In the genomic region with DNA sequence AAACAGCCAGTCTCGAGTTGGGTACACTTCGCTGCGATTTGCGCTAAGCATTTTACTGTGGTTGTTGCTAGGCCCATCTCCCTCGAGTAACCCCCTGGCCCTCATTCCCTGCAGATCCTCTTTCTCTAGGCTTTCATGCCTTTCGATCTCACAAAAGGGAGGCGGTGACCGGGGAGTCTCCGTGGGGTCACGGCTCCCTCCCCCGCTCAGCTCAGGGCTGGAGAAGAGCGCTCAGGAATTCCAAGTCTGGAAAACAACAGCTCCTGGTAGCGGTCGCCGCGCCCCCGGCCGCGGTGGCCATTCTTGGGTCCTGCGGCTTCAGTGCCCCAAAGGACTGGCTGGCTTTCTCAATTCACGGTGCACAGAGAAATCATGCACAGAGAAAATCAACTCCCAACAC, we compare ENCODE assay signal across 8 mouse cellular contexts. TPM values are rescaled to one million over a fixed set of nuclear protein-coding genes. Genes with fewer than 3 reads are reported as not detected.
DNase-seq lines count a peak whose midpoint lies in the region; ATAC-seq and TF ChIP-seq lines count a peak whose summit lies in the region.

No protein-coding gene starts in this region.

- no peak overlapping the region for H3ac ChIP-seq in myocyte (ENCODE audit: control insufficient read depth, insufficient read length)

- H3K4me2 ChIP-seq in forebrain, embryonic 11.5 days (ENCODE audit: low read depth, low read length, severe bottlenecking): peak overlapping the region; percentile 93
- H3K4me2 ChIP-seq in intestine, postnatal 0 days (replicated peaks; ENCODE audit: low read depth): peak overlapping the region; percentile 98
- H3K4me2 ChIP-seq in myocyte (ENCODE audit: low read depth): peak overlapping the region; percentile 87

- H3K36me3 ChIP-seq in heart, embryonic 10.5 days: no peaks in the 10 kb centered on the region
- H3K36me3 ChIP-seq in forebrain, embryonic 11.5 days (ENCODE audit: control insufficient read depth, insufficient read depth, low read length): no peaks in the 10 kb centered on the region
- H3K36me3 ChIP-seq in intestine, postnatal 0 days (ENCODE audit: control insufficient read depth, insufficient read depth): no peaks in the 10 kb centered on the region
- no peaks in the 10 kb centered on the region for H3K36me3 ChIP-seq in myocyte (ENCODE audit: control insufficient read depth, insufficient read depth)

- peak overlapping the region; percentile 85 for H3K4me3 ChIP-seq in heart, embryonic 10.5 days
- H3K4me3 ChIP-seq in forebrain, embryonic 11.5 days (ENCODE audit: low read depth, low read length): peak overlapping the region; percentile 60
- peak overlapping the region; percentile 70 for H3K4me3 ChIP-seq in intestine, postnatal 0 days (ENCODE audit: low read depth, low read length)
- peak overlapping the region; percentile 80 for H3K4me3 ChIP-seq in myocyte

- TF ChIP-seq CTCF in intestine, postnatal 0 days (IDR thresholded peaks at IDR 0.05; ENCODE audit: low read depth): peak; percentile 30; the same call in 1 of the 2 replicates

- no peak for TF ChIP-seq POLR2A in myocyte (IDR thresholded peaks at IDR 0.05; ENCODE audit: insufficient read length, low read depth)

- H3K79me2 ChIP-seq in myocyte (ENCODE audit: control insufficient read depth, insufficient read depth): peaks cover 32% of the 10 kb centered on the region

- H3K9ac ChIP-seq in forebrain, embryonic 11.5 days (ENCODE audit: low read length): peak overlapping the region; percentile 90
- no peak overlapping the region for H3K9ac ChIP-seq in intestine, postnatal 0 days (ENCODE audit: low read depth, low read length)

- H3K4me1 ChIP-seq in heart, embryonic 10.5 days: peaks cover 71% of the 10 kb centered on the region
- H3K4me1 ChIP-seq in forebrain, embryonic 11.5 days (replicated peaks; ENCODE audit: control insufficient read depth, insufficient read depth, low read length): peaks cover 38% of the 10 kb centered on the region
- no peaks in the 10 kb centered on the region for H3K4me1 ChIP-seq in intestine, postnatal 0 days (replicated peaks; ENCODE audit: control insufficient read depth, insufficient read depth, low read length)

- intact Hi-C loops in heart, postnatal 36 days (cut with DNase I): no loop called here

- peaks cover 10% of the 10 kb centered on the region; the same call in 1 of the 2 replicates for H3K27me3 ChIP-seq in heart, embryonic 10.5 days (ENCODE audit: insufficient read depth, poor library complexity, severe bottlenecking)
- no peaks in the 10 kb centered on the region for H3K27me3 ChIP-seq in forebrain, embryonic 11.5 days (ENCODE audit: control insufficient read depth, insufficient read depth, low read length)
- peaks cover 26% of the 10 kb centered on the region for H3K27me3 ChIP-seq in intestine, postnatal 0 days (replicated peaks; ENCODE audit: control insufficient read depth, insufficient read depth, low read length)
- H3K27me3 ChIP-seq in myocyte (ENCODE audit: control insufficient read depth, insufficient read depth, insufficient read length): no peaks in the 10 kb centered on the region

- peak; percentile 82 for DNase-seq in heart, embryonic 10.5 days (ENCODE audit: low spot score)
- DNase-seq in heart, postnatal 36 days: no peak
- DNase-seq in Muller cell, postnatal 12 days (ENCODE audit: inconsistent ontology term): peak; percentile 78
- peak; percentile 88 for DNase-seq in forebrain, embryonic 11.5 days (ENCODE audit: low spot score)
- DNase-seq in c-Kit-positive CD71-positive TER-119-positive erythroid progenitor cells, embryonic 14.5 days (ENCODE audit: low spot score): no peak
- DNase-seq in layer of hippocampus, adult 9-11 months: no peak

- H3K27ac ChIP-seq in heart, embryonic 10.5 days: peak overlapping the region; percentile 97
- peak overlapping the region; percentile 97 for H3K27ac ChIP-seq in forebrain, embryonic 11.5 days (ENCODE audit: low read depth, low read length)
- H3K27ac ChIP-seq in intestine, postnatal 0 days (ENCODE audit: low read depth, low read length): no peak overlapping the region

- WGBS in heart, embryonic 10.5 days: under 1% methylated on average over 21 of the region's 21 CpGs
- 1% methylated on average over 21 of the region's 21 CpGs for WGBS in forebrain, embryonic 11.5 days
- 14% methylated on average over 21 of the region's 21 CpGs for WGBS in intestine, postnatal 0 days

- ATAC-seq in forebrain, embryonic 11.5 days (replicated peaks; ENCODE audit: low FRiP score): peak; percentile 9
- ATAC-seq in intestine, postnatal 0 days: no peak

- no peaks in the 10 kb centered on the region for H3K9me3 ChIP-seq in heart, embryonic 10.5 days
- no peaks in the 10 kb centered on the region for H3K9me3 ChIP-seq in forebrain, embryonic 11.5 days (ENCODE audit: control insufficient read depth, low read length)
- H3K9me3 ChIP-seq in intestine, postnatal 0 days (ENCODE audit: control insufficient read depth): no peaks in the 10 kb centered on the region

TF ChIP-seq in myocyte, 11 proteins besides CTCF, POLR2A, EP300 and RAD21:
- TF ChIP-seq MAX (IDR thresholded peaks at IDR 0.05; ENCODE audit: low read depth): no peak
- no peak for TF ChIP-seq TCF12 (IDR thresholded peaks at IDR 0.05; ENCODE audit: insufficient read depth, poor library complexity, severe bottlenecking)
- TF ChIP-seq USF1 (IDR thresholded peaks at IDR 0.05; ENCODE audit: low read depth): no peak
- TF ChIP-seq POLR2AphosphoS2 (IDR thresholded peaks at IDR 0.05; ENCODE audit: insufficient read length, low read depth): no peak
- TF ChIP-seq E2F4 (IDR thresholded peaks at IDR 0.05; ENCODE audit: insufficient read depth): no peak
- TF ChIP-seq TCF3 (IDR thresholded peaks at IDR 0.05; ENCODE audit: insufficient read length, low read depth): no peak
- no peak for TF ChIP-seq SRF (IDR thresholded peaks at IDR 0.05; ENCODE audit: control insufficient read depth, insufficient read length, low read depth)
- TF ChIP-seq REST (IDR thresholded peaks at IDR 0.05; ENCODE audit: insufficient read depth, insufficient read length): no peak
- TF ChIP-seq MYOG (IDR thresholded peaks at IDR 0.05; ENCODE audit: control insufficient read depth in 1 of 3, insufficient read depth in 1 of 3, insufficient read length in 2 of 3, low read depth in 2 of 3): no peak
- no peak for TF ChIP-seq MYOD1 (IDR thresholded peaks at IDR 0.05; ENCODE audit: control insufficient read depth in 1 of 3, insufficient read length in 2 of 3, low read depth in 2 of 3)
- TF ChIP-seq CEBPB (IDR thresholded peaks at IDR 0.05; ENCODE audit: insufficient read depth, poor library complexity, severe bottlenecking): no peak

RNA-seq across cellular contexts. Expression of a gene that starts 3.0 kb away (rescaled TPM):
- polyA plus RNA-seq in heart, embryonic 10.5 days (2016; fragmentation: Nextera tagmentation; extraction: Ambion mirVana): 8.8 and 9.1 TPM in 2 replicates
- total RNA-seq in heart, postnatal 36 days (2021): 1 to 10 TPM; 7.6 to 7.7 TPM
- 21.0 and 23.7 TPM in 2 replicates for polyA plus RNA-seq in forebrain, embryonic 11.5 days (2014; fragmentation: Nextera tagmentation; extraction: Ambion mirVana)
- 2.4 and 2.8 TPM in 2 replicates for polyA plus RNA-seq in intestine, postnatal 0 days (2015; fragmentation: Nextera tagmentation; extraction: Ambion mirVana)
- 20.4 TPM for polyA plus RNA-seq in myocyte (2012; fragmentation: generic; extraction: Trizol)

Comparison
In these comparisons a context has a peak if more than half of its experiments do, and no peak if none do; other contexts are left out.
1. DNase-seq: peak in heart, embryonic 10.5 days (single experiment), Muller cell, postnatal 12 days (single experiment) and forebrain, embryonic 11.5 days (single experiment); none in heart, postnatal 36 days (0 of 2), c-Kit-positive CD71-positive TER-119-positive erythroid progenitor cells, embryonic 14.5 days (single experiment) and layer of hippocampus, adult 9-11 months (single experiment).
2. Peak in every context shown above with its lines, with median percentiles within 50 percentile points of each other: H3K4me3 ChIP-seq and H3K4me2 ChIP-seq.